Mouse (Mus musculus) liver, embryonic 14 days (tissue): ENCODE results near the gene Olfr71. TPM values are rescaled to one million over a fixed set of nuclear protein-coding genes. Genes with fewer than 3 reads are reported as not detected.

Experiments
- polyA plus RNA-seq: library from polyadenylated mRNA; depleted of rRNA; stranded (reverse); fragments of >200 nt; gene quantifications from 2 replicates; pipeline ENCODE4 v1.2.3, GENCODE M21; 2012; rRNA removed

The Olfr71 gene
- polyA plus RNA-seq: not detected in 2 replicates

DNA sequence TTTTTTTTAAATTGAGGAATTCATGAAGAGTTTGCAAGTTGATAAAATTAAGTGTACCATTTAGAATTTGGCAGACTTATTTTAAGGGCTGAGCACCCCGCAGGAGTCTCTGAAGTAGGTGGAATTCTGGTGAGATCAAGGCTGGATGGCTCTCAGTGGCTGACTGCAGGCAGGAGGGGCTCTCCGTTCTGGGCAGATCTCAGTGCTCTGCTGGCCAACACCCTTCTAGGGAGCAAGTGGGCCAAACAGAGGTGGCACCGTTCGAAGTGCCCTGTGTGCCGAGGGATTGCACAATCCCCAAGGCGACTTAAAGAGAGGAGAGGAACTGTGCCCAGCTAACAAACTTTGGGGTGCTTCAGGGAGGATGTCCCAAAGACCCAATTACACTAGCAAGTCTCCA is at the start of gene Olfr71:
Gene Olfr71, minus strand, starts transcription at position 387 of the 400 bp plus-strand sequence.

DNA sequence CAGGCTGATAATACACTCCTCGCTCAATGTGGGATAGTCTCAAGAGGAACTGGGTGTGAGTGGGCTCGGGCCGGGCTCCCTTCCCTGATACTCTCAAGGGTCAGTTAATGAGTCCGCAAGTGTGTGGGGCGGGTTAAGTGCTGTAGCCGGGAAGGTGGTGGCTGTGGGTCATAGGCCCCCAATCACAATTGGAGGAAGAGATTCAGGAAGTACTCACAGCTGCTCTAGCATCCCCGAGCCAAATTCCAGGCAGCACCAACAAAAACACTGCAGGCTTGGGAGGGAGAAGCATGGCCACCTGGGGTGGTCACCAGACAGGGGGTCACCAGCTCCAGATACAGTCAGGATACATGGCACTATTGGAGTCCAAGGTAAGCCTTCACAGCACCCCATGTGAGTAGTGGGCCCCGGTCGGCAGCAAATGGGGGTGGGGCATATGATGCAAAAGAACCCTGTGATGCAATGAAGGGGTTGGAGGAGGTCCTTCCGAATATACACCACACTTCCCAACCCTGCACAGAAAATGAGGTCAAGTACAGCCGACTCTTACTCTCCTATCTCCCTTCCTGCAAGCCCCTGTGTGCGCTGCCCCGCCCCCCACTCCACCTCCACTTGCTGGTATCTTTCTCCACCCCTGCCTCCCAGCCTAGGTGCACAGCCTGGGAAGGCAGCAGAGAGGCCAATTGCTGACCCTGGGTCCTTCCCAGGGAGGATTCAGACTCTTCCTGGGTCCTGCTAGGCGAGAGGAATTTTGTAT is 19.9 kb upstream of the Olfr71 start, which contains the start of gene Spaar:
Gene Spaar, plus strand, starts transcription at position 241 of the 757 bp plus-strand sequence.

DNA sequence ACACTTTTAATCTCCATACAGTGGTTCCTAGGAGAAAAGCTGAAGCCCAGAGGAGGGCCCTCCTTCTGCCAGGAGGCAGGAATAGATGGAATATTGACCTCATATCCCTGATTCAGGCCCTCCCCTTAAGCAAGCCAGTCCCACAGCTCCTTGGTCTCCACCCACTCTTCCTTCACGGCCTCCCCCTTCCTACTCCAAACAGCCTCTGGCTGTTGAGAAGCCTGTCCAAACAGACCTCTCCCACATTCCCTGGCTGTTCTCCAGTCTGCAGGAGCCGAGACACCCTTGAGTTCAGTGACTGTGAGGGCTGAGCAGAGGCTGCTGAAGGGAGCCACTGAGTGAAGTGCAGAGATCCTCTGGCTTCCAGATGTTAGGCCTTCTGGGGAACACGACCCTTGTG is 16.9 kb upstream of the Olfr71 start, which contains the start of gene Hrct1:
Gene Hrct1, plus strand, starts transcription at position 194 of the 400 bp plus-strand sequence.

DNA sequence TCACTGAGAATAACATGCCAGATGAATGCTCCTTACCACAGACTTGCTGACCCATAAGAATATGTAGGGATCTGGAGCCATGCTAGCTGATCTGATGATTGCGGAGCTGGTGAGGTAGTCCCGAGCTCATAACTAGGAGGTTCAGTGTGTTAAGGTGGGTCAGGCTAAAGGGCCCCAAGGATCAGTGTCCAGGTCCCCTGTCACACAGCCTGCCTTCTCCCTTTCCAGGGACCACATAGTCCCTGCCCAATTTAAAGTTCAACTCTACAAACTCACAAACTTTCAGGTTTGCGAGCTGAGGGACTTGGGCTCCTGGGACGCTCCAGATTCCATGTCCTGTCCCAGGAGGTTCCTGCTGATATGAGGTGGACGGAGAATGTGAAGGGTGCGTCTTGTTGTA is 9.3 kb downstream of the Olfr71 start, which contains the start of gene Olfr70:
Gene Olfr70, minus strand, starts transcription at position 101 of the 400 bp plus-strand sequence.

DNA sequence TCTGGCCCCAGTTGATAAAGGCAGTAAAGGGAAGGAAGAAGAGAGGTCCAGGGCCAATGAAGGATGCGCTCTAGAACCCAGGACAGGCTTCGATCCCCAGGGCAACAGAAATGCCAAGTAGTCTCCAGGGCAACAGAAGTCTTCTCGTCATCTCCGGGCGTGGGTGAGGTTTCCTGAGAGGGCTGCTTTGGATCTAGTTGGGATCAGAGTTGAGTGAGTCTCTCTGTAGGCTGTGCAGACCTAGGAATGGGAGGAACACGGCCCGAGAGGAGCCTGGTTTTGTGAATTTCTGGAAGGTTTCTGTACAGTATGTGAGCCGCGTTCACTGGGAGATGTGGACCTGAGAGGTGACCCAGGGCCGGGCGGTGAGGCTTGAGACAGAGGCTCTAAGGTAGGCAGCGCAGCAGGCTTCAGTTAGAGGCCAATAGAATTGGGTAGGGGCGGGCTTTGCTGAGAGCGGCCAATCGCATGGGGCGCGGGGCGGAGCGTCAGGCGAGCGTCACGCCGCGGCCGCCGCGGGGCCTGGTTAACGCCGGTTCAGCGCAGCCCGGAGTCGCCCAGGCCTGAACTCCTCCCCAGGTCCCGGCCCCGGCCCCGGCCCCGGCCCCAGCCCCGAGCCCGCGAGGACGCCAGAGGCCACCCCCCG is 41.1 kb downstream of the Olfr71 start, which contains the start of the genes Tmem8b and Fam221b:
Gene Tmem8b, plus strand, starts transcription at position 190 of the 646 bp plus-strand sequence.
Gene Fam221b, minus strand, starts transcription at position 364 of the 646 bp plus-strand sequence.

DNA sequence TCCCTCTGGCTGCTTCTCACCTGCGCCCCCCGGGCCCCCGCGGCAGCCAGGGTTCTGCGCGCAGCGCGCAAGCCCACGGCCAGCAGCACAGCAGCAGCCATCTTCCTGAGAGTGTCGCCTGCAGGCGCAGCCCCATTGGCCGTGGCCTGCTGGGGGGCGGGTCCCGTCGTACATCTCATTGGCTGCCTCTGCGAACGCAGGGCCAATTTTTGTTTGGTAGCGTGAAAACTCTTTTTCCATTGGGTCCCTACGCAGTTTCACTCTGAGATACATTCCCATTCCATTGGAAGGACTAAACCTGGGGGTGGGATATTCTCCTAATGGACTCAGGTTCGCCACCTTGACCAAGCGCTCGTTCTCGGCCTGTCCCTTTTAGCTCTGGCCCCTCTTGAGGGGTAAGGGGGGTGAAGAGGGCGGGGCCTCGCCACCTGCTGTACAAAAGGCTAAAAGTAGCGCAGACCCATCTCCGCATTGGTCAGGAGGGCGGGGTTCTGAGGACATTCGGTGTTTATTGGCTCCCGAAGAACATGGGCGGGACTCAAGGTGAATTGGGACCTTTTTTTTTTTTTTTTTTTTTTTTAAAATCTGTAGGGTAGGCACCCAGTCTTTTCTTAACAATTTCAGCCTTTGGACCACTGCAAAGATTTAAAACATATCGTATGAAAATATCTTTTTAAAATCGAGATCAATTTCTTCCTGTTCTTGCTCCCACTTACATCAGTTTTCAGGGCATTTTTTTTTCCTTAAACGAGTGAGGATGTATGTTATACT is 53.5 kb downstream of the Olfr71 start, which contains the start of gene Hint2:
Gene Hint2, minus strand, starts transcription at position 128 of the 771 bp plus-strand sequence.

Other genes with a start within 250 kb of the Olfr71 start
- gene Sit1, start 226.5 kb downstream of the Olfr71 start, polyA plus RNA-seq: 0.06 TPM in 1 of 2 replicates, not detected in the other
- 32.7 and 38.7 TPM in 2 replicates for gene Ccdc107, start 217.4 kb downstream of the Olfr71 start, polyA plus RNA-seq
- 33.9 and 38.3 TPM in 2 replicates for gene Arhgef39, start 210.6 kb downstream of the Olfr71 start, polyA plus RNA-seq
- gene Car9, start 203.3 kb downstream of the Olfr71 start, polyA plus RNA-seq: 0.53 and 0.58 TPM in 2 replicates
- gene Tpm2, start 186.5 kb downstream of the Olfr71 start, polyA plus RNA-seq: 9.7 and 20.6 TPM in 2 replicates
- 10.3 and 12.2 TPM in 2 replicates for gene Creb3, start 147.9 kb downstream of the Olfr71 start, polyA plus RNA-seq
- gene Tln1, start 147.6 kb downstream of the Olfr71 start, polyA plus RNA-seq: 27.3 and 31.5 TPM in 2 replicates
- gene Rgp1, start 131.5 kb downstream of the Olfr71 start, polyA plus RNA-seq: 13.7 and 16.2 TPM in 2 replicates
- gene Gba2, start 131.4 kb downstream of the Olfr71 start, polyA plus RNA-seq: 11.1 and 12.8 TPM in 2 replicates
- gene Msmp, start 125.8 kb downstream of the Olfr71 start, polyA plus RNA-seq: not detected in 2 replicates
- 1.5 and 1.9 TPM in 2 replicates for gene Npr2, start 78.3 kb downstream of the Olfr71 start, polyA plus RNA-seq
- 0.12 and 0.27 TPM in 2 replicates for gene Spag8, start 56.7 kb downstream of the Olfr71 start, polyA plus RNA-seq
- gene Hint2, start 53.8 kb downstream of the Olfr71 start, polyA plus RNA-seq: 28.3 and 30.4 TPM in 2 replicates
- 0.18 and 0.26 TPM in 2 replicates for gene Tmem8b, start 41.3 kb downstream of the Olfr71 start, polyA plus RNA-seq
- 0.02 TPM in 2 replicates for gene Fam221b, start 41.1 kb downstream of the Olfr71 start, polyA plus RNA-seq
- not detected in 2 replicates for gene Olfr70, start 9.4 kb downstream of the Olfr71 start, polyA plus RNA-seq
- gene Hrct1, start 16.9 kb upstream of the Olfr71 start, polyA plus RNA-seq: 0.07 and 0.10 TPM in 2 replicates
- gene Spaar, start 19.8 kb upstream of the Olfr71 start, polyA plus RNA-seq: 0.01 and 0.02 TPM in 2 replicates
- not detected in 2 replicates for gene Olfr159, start 60.8 kb upstream of the Olfr71 start, polyA plus RNA-seq
- not detected in 2 replicates for gene Olfr156, start 113.6 kb upstream of the Olfr71 start, polyA plus RNA-seq
- gene Olfr157, start 129.9 kb upstream of the Olfr71 start, polyA plus RNA-seq: not detected in 2 replicates
- not detected in 2 replicates for gene Olfr155, start 141.3 kb upstream of the Olfr71 start, polyA plus RNA-seq
- gene Reck, start 165.3 kb upstream of the Olfr71 start, polyA plus RNA-seq: 1.7 and 2.0 TPM in 2 replicates
- 20.4 and 20.7 TPM in 2 replicates for gene Glipr2, start 247.1 kb upstream of the Olfr71 start, polyA plus RNA-seq